Mouse (Mus musculus) heart, adult 2 months (tissue): ENCODE measurements around the gene Fyttd1. TPM values are rescaled to one million over a fixed set of nuclear protein-coding genes. Genes with fewer than 3 reads are reported as not detected.
"Not testable (repeated sequence)": the region's sequence is repeated elsewhere in the genome, so short reads cannot be mapped to it uniquely, and the experiment has no call there.

Experiments
- DNase-seq, 2 experiments: peaks; one replicate each; pipeline ENCODE4 v3.0.0; 2021
- H3K27ac ChIP-seq: fragments of 200-600 bp; 2 replicates; pipeline ENCODE4 v1.8.1; 2022
- H3K27me3 ChIP-seq: fragments of 200-500 bp; 2 replicates; pipeline ENCODE4 v1.6.1; 2012; ENCODE audit warnings: mild to moderate bottlenecking, low read length, inconsistent platforms, mixed read lengths; ENCODE audit not compliant: control insufficient read depth, insufficient read depth
- H3K36me3 ChIP-seq: fragments of 200-500 bp; 2 replicates; pipeline ENCODE4 v1.6.1; 2012; ENCODE audit warnings: low read length, inconsistent platforms; ENCODE audit not compliant: control insufficient read depth, insufficient read depth
- H3K4me1 ChIP-seq: fragments of 200-500 bp; 2 replicates; pipeline ENCODE4 v1.6.1; 2011; ENCODE audit warnings: low read length; ENCODE audit not compliant: control insufficient read depth, insufficient read depth
- H3K4me3 ChIP-seq: fragments of 200-600 bp; 2 replicates; pipeline ENCODE4 v1.8.1; 2022
- H3K79me2 ChIP-seq: fragments of 200-500 bp; replicated peaks from 2 replicates; pipeline ENCODE4 v1.6.1; 2012; ENCODE audit warnings: mild to moderate bottlenecking, inconsistent platforms, low read length, moderate library complexity, mixed read lengths; ENCODE audit not compliant: control insufficient read depth, insufficient read depth
- H3K9ac ChIP-seq: fragments of 200-500 bp; 2 replicates; pipeline ENCODE4 v1.6.1; 2012; ENCODE audit warnings: low read depth, mild to moderate bottlenecking, control low read depth, inconsistent platforms, low read length, mixed read lengths
- CTCF ChIP-seq: fragments of 200-600 bp; IDR thresholded peaks from 2 replicates; pipeline ENCODE4 v1.8.1; 2022; ENCODE audit warnings: antibody characterized with exemption, mild to moderate bottlenecking, moderate library complexity
- EP300 ChIP-seq: fragments of 200-500 bp; IDR thresholded peaks from 2 replicates; pipeline ENCODE4 v1.6.1; 2011; ENCODE audit warnings: low read depth, low read length, control low read depth; ENCODE audit not compliant: insufficient read depth
- POLR2A ChIP-seq: fragments of 200-500 bp; IDR thresholded peaks from 2 replicates; pipeline ENCODE4 v1.6.1; 2011; ENCODE audit warnings: mild to moderate bottlenecking, low read depth, low read length, control low read depth; ENCODE audit not compliant: insufficient read depth
- WGBS: fragments of 180-500 bp; shearing (Covaris S2); methylation state at CpG from one replicate; pipeline ENCODE4 v1.1.7; 2018; 5-methylcytosine and 5-hydroxymethylcytosine counted together
- intact Hi-C: fragments of 180-260 bp; cut with DNase I; formaldehyde crosslinking; loops from one replicate; pipeline ENCODE4 v1.15.1; 2025
- polyA plus RNA-seq: library from polyadenylated mRNA; depleted of rRNA; stranded (reverse); fragments of >200 nt; gene quantifications from 2 replicates; pipeline ENCODE4 v1.2.3, GENCODE M21; 2012
- total RNA-seq, 2 experiments: library from RNA; stranded (reverse); gene quantifications; 2 replicates each; pipeline ENCODE4 v1.2.3; 2021

Fyttd1 gene
- total and polyA plus RNA-seq, 3 experiments = 13.4 to 108 (median 101) TPM

GRCm38 (mm10) chr16:32906727-32907126 is 29.4 kb downstream of the Fyttd1 start:
- Histone ChIP-seq H3K27ac (no peak overlapping the region), H3K36me3 (no peaks in the 10 kb centered on the region; the same call in none of the 2 replicates), H3K4me3 (no peak overlapping the region), H3K4me1 (peaks cover 1% of the 10 kb centered on the region; the same call in 1 of the 2 replicates), H3K27me3 (no peaks in the 10 kb centered on the region), H3K79me2 (no peaks in the 10 kb centered on the region), H3K9ac (no peak overlapping the region)
- 67% methylated on average over 8 of the region's 8 CpGs for WGBS
- no peak for DNase-seq
- intact Hi-C loops = no loop called here
- TF ChIP-seq EP300 (no peak), POLR2A (no peak), CTCF (no peak)

- H3K4me1 ChIP-seq = peaks cover 7% of the 10 kb centered on the region
- no peaks in the 10 kb centered on the region for H3K27me3 ChIP-seq
- 52% methylated on average over 7 of the region's 7 CpGs for WGBS
- TF ChIP-seq EP300 (no peak), CTCF (no peak), POLR2A (no peak)
- H3K4me3 ChIP-seq = no peak overlapping the region; the same call in 1 of the 2 replicates
- H3K36me3 ChIP-seq = peaks cover 7% of the 10 kb centered on the region
- no peaks in the 10 kb centered on the region; the same call in 1 of the 2 replicates for H3K79me2 ChIP-seq
- DNase-seq = no peak
- no peak overlapping the region for H3K9ac ChIP-seq
- no peak overlapping the region; the same call in 1 of the 2 replicates for H3K27ac ChIP-seq
- intact Hi-C loops = loop anchor here (5.0 kb wide), 3 partner anchors 34 to 74 kb away; no protein-coding TSS in a partner anchor
Measured at GRCm38 (mm10) chr16:32913212-32913611, 35.9 kb downstream of the Fyttd1 start.

- Histone ChIP-seq H3K27me3 (no peaks in the 10 kb centered on the region), H3K27ac (peak within 1 kb of the TSS; percentile 98), H3K36me3 (peaks cover 14% of the 10 kb centered on the region), H3K4me1 (peaks cover 7% of the 10 kb centered on the region), H3K79me2 (no peaks in the 10 kb centered on the region; the same call in 1 of the 2 replicates), H3K4me3 (peak within 1 kb of the TSS; percentile 95), H3K9ac (peak within 1 kb of the TSS; percentile 93)
- under 1% methylated on average over 83 of the region's 85 CpGs for WGBS
- DNase-seq = peak; percentile 96 to 97
- TF ChIP-seq EP300 = no peak
- TF ChIP-seq CTCF = no peak
- peak; percentile 90 for TF ChIP-seq POLR2A
- intact Hi-C loops = loop anchor here (2.0 to 5.0 kb wide), 4 partner anchors 33 to 73 kb away; partner anchors contain the start of genes Fyttd1 and Rubcn
Measured at GRCm38 (mm10) chr16:32913937-32914881, 36.9 kb downstream of the Fyttd1 start, which contains the start of gene Lrch3. Lrch3 (plus strand) TSS chr16:32914100.

GRCm38 (mm10) chr16:32915292-32916068 is 38.2 kb downstream of the Fyttd1 start:
- TF ChIP-seq EP300 (no peak), CTCF (no peak), POLR2A (no peak)
- Histone ChIP-seq H3K36me3 (peaks cover 18% of the 10 kb centered on the region), H3K27ac (no peak overlapping the region), H3K79me2 (no peaks in the 10 kb centered on the region; the same call in 1 of the 2 replicates), H3K4me1 (peaks cover 8% of the 10 kb centered on the region), H3K9ac (peak overlapping the region; percentile 20; the same call in 1 of the 2 replicates), H3K27me3 (no peaks in the 10 kb centered on the region), H3K4me3 (peak overlapping the region; percentile 95)
- no peak for DNase-seq
- intact Hi-C loops = loop anchor here (2.0 kb wide), 1 partner anchor 39 kb away; the partner anchor contains the start of genes Fyttd1 and Rubcn
- 60% methylated on average over 9 of the region's 9 CpGs for WGBS

GRCm38 (mm10) chr16:32926629-32927028 is 49.3 kb downstream of the Fyttd1 start:
- not testable (repeated sequence) for H3K79me2 ChIP-seq

More at GRCm38 (mm10) chr16:32926629-32927028, 49.3 kb downstream of the Fyttd1 start:
- intact Hi-C loops, DNase-seq, H3K27me3 ChIP-seq, H3K36me3 ChIP-seq, H3K4me3 ChIP-seq, H3K9ac ChIP-seq, H3K27ac ChIP-seq, H3K4me1 ChIP-seq: not testable (repeated sequence)
- 88% methylated on average over 9 of the region's 9 CpGs for WGBS
